Mouse (Mus musculus) c-Kit-positive CD71-negative TER-119-negative erythroid progenitor cells, embryonic 14.5 days (primary cell): ENCODE measurements around the gene Sntg2.

Experiments
- DNase-seq: peaks from one replicate; pipeline ENCODE4 v3.0.0-alpha.2; 2013; ENCODE audit warnings: low read depth

Sntg2 gene

DNA sequence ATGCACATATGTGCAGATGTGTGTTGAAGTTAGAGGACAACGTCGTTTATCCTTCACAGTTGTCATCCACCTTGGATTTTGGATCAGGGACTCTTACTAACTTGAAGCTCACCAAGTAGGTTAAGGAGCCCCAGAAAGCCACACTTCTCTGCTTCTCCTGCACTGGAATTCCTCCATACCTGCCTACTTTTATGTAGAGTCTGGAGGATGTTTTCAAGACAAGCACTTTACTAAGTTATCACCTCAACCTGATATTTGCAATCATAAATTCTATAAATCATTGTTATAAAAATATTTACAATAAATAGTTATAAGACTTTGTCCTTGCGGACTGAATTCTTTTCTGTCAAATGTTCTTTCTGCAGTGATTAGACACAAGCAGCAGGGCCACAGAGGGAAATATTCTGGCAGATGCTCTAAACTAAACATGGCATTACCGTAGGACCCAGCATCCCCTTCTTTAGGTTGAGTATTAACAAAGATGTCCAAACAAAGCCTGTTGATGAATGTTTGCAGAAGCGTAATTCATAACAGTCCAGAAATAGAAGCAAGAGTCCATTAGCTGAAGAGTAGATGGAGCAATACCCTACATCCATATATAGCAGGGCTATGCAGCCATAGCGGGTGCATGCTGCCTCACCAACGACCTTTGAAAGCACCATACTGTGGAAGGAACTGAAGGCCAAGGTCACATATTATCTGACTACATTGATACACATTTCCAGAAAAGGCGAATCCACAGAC is 100.8 kb downstream of the Sntg2 start:
- no peak for DNase-seq

DNA sequence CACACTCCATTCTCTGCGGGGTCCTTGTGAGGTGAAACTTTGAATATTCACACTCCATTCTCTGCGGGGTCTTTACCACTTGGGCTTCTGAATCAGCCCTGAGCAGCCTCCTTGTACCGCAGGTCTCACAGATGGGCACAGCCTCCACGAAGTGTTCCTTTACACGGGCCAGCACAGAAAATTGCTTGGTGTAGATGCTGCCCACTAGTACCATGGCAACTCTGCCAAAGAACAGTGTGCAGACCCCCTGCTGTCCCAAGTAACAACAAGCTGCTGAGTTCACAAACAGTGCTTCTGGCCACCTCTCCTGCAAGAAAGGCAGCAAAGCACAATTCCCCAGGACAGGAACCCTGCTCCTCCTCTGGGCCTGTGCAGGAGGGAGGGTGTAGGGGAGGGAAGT is 109.0 kb downstream of the Sntg2 start:
- no peak for DNase-seq

DNA sequence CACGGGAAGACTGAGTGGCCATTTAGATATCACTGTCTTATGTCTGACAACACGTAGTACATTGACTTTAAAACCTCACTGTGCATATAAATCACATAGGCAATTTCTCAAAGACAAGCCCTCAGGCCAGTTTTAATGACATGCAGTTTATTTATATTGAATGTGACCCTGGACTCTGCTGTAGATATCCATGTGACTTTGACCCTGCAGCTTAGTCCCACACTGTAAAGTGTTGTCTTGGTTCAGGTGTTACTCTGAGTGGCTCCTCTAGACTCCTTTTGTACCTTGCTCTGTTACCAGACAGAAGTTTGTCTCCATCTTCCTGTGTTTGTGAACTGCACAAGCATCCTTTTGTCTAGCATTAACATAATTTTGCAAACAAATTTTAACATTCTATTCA is 112.0 kb downstream of the Sntg2 start:
- DNase-seq = no peak

DNA sequence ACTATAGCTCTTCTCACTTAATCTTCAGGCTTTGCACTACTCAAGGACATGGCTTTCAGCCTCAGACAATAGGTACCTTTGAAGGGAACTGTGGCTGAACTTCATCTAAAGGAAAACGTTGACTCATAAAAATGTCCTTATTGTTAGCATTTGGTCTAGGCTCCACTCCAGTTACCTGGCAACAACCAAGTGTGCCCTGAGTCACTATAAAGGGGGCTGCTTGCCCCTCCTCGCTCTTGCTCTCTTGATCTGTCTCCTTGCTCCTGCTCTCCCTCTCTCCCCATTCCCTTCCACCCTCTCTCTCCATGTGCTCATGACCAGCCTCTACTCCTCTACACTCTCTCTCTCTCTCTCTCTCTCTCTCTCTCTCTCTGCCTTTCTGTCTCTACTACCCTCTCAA is 114.5 kb downstream of the Sntg2 start:
- DNase-seq = no peak

DNA sequence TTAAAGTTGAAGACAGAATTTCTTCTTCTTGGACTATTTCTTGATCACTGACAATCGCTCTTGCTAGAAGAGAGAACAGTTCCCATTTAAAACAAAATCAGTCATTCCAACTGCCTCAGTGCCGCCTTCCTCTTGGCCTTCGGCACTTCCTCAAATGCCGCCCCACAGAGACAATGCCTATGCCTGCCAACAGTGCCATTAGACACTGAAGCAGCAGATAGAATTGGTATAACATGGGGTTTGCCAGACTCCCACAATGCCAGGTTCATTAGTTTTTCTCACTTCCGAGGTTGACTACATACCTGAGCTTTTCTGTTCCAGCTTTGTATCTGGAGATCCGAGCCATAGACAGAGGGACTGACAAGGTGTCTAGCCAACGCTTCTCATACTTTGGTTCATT is 115.5 kb downstream of the Sntg2 start:
- DNase-seq = no peak

DNA sequence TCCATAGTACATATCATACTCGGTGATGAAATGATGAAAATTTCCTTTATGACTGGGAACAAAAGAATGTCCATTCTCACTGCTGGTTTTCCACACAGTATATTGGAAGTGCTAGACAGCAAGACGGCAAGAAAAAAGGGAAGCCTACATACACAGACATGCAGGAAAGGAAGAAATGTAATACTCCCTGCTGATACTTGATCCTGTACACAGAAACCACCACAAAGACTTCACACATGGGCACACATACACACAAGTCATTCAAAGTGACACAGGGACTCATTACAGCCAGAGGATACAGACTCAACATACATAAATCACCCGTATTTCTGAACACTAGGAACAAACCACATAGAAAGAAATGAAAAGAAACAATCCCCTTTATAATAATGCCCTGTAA is 117.0 kb downstream of the Sntg2 start:
- DNase-seq = no peak

DNA sequence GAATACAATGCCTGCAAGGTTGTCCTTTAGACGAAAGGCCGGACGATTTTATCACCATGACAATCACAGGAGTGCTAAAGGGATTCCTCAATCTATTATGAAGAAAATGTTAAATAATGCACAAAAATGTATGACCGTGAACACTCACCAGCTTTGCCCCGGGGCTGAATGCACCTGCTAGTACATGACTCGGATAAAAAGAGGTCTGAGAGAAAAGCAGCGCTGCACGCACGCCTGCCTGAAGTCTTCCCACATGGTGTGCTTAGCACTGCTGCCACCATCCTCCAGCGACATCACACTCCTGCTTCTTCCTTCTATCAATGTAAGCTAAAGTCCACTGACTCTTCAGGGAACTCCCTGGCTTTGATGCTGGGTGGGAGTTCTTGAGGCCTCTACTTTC is 118.6 kb downstream of the Sntg2 start:
- no peak for DNase-seq

DNA sequence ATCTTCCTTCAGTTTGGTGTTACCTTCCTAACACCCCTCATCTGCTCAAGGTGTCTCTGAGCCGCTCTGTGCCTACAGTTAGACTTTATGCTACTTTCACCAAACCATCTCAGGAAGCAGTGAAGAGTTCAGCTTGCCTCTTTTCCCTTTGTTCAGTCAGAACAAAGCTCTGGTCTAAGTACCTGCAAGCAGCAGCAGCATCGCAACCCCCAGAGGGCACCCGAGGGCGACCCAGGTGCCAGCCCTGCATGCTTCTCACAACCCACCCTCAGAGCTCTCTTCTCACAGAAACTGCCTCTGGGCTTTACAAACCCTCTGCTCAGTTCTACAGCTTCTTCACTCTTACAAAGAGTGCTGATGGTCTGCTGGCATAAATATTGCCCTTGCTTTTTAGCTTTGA is 120.8 kb downstream of the Sntg2 start:
- DNase-seq = no peak

DNA sequence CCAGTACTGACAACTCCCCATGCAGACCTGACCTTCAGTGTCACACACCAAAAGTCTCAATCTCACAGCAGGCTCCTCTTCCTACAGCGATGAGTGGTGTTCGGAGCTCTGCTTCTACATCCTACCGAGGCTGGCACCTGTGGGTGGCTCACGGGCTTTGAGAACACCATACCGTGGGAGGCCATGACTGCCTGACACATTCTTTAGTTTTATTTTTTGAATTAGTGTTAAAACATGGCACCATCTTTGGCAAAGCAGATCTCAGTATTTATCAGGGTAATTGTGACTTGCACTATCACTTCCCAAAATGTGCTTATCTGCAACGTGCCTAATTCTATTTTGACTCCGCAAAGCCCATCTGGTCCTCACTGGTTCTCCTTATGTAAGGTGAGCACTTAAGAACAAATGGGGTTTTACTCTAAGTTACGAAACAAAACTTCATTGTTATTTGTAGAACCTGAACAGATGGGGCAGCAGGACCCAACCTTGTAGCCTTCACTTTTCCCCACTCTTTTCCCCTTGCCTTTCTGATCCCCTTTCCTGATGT is 121.8 kb downstream of the Sntg2 start:
- DNase-seq = no peak

DNA sequence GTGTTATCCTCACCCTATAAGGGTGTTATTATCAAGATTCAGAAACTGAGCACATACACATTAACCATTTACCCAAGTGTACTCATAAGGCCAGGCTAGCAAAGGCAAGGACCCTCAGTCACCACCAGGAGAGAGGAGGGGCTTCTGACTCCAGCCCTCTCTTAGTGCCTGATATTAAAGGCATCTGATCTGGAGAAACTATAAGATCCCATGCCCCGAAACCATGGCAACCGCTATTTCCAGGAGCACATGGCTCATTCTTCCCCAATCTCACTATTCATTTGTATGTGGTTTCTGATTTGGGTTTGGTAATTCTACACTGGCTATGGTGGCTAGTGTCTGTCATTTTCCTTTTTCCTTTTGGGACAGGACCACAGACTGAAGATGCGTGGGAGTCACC is 124.1 kb downstream of the Sntg2 start:
- DNase-seq = no peak

DNA sequence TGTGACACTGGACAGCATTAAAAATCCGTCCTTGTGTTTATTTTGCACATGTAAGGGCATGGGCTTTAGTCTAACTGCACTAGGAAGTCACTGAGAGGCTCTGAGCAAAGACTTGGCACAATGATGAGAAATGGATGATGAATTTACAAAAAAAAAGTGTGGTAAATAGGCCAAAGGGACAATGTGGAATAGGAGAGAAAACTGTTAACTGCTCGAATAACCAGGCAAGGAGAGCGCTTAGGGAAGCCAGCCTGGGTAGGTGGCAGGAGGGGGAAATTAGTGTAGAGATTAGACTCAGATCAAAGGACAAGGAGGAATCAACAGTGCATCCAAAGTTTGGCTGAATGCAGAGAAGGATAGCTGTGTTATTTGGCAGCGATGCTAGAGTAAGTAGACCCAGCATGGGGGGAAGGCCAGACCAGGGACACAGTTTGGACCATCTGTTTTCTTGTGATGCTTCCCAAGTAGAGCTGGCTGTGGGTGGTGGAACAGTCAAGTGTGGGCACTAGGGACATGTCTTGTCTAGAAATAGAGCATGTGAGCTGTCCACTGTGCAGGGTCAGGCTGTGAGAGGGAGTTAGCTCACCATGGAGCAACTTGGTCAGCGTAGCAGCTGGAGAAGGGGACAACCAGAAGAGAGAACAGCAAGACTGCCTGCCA is 126.8 kb downstream of the Sntg2 start:
- DNase-seq = no peak

DNA sequence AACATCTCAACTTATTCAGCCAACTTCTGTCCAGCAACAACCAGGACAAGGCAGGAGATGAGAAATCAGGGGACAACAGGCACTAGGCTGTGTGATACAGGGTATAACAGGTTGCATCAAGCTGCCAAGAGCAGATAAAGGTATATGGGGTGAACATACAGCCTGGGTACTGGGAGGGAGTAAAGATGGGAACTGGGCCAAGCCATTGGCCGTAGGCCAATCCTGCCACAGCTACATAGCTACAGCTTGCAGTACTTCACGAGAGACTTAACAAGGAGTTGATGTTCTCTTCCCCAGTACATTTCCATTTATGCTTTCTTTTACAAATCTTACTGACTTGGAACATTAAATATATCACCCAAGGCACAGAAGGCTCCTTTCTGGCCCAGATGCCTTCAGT is 129.0 kb downstream of the Sntg2 start:
- no peak for DNase-seq

DNA sequence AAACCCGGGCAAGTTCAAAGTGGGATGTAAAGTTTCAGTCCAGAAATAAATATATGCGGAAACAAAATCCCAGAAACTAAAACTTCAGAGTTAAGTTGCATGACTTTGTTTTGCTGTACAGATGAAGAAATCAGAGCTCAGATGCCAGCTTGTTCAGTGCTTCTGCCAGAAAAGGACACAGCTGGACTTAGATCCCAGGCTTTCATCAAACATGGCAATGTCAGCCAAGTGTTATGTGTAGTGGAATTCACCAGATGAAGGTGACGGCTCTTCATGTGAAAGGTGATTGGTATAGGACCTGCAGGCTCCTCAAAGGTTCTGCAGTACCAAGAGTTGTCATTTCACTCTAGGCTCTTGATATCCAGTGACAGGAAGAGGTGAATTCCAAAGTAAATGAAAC is 132.3 kb downstream of the Sntg2 start:
- no peak for DNase-seq

DNA sequence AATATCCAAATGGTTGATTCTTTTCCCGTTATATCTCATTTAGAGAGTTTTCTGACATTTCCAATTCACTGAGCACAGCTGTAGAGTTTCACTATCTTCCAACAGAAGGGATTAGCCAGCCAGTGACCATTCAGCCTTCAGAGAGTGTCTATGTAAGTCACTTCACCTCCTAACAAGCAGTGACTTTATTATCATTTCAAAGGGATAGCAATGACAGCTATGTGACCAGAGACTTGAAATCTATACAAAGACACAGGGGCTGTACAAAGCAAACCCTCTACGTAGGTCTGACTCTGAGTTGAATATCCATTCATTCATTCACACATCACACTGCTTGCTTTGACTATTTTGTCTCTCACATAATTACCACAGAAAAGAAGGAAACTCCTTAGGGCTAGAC is 138.2 kb downstream of the Sntg2 start:
- no peak for DNase-seq

DNA sequence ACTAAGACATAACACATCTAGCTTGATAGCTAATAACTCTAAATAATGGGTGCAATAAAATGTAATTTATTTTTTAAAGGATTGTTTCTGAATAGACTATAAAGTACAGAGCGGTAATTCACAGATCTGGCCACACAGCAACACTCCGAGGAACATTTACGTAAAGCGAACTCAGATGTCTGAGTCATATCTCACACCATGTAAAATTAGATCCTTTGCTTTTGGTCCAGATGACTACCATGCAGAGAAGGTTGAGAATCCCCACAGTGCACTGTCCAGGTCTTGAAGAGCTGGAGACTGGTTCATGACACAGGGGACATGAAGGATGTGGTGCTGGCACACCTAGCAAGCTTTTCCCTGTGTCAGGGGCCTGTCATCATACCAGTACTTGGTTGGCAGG is 145.2 kb downstream of the Sntg2 start:
- no peak for DNase-seq

DNA sequence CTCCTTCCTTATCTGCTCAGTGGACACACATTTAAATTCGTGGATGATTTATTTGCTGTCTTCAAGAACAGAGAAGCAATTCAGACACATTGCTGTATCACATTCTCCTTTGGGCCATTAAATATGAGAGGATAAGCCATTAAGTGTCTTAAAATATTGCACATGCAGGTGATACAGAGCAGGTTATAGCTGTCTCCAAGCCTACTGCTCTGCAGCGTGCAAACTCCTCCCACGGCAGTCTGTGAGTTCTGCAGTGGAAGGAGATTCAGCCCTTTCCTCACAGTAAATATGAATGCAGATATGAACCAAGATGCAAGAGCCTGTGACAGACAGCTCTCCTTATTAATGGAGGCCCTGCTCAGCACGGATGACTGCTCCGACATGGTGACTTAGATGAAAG is 146.9 kb downstream of the Sntg2 start:
- DNase-seq = no peak

DNA sequence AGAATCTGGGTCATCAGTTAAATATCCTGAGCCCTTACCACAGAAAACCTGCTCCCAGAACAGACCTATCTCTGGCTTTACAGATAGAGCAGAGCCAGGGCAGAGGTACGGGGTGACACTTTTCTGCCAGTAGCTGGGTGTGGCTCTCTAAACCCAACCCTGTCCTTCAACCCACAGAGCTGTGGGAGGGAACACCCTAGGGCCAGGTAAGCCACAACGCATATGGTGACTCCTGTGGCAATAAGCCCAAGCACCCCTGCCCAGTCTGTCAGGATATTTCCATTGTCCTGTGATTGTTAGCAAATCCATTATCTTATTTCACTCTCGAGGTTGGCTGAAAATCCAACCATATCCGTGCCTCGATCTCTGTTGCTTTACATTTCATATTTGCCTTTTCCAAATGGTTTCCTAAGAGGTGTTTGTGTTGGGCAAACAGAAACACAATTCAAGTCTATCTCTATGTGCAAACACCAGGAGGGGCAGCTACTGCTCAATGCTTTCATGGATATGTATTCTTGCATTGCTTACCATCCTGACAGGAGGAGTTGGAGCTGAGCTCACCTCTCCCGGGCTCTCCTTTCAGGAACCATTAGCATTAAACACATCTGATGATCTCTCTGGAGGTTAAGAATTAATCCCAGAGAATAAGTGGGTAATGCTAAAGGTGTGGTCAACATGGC is 156.3 kb downstream of the Sntg2 start:
- DNase-seq = no peak

DNA sequence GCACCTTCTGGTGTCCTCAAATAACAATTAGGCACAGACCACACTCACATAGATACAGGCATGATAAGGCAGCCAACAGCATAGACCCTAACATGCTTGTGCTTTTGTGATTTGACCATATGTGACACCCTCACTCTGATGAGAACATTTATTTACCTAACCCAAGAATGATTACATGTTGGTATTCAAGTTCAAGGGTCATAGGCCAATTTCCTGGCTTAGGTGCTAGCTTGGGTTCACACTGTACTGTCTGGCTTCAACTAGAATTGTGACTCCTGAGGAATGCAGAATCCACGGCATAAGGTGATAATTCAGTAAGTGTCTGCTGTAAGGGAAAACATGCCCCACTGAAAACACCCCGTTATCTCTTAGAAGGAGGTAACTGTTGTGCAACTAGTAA is 158.4 kb downstream of the Sntg2 start:
- no peak for DNase-seq

DNA sequence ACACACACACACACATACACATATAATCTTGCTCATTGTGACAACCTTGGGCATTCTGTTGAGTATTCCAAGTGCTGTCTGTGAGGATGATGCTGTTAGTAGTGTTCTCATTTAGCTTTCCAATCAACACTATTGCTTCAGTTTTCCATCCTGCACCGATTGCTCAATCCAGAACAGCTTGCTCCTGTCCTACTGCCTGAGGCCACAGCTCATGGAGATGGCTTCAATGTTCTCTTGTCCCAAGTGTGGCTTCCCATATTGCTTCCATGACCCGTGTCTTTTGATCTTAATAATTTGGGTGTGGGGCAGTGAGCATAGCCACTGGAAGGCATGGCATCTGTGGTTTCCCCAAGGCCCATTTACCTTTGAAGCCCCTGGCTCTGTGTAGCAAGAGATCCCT is 162.8 kb downstream of the Sntg2 start:
- DNase-seq = no peak

DNA sequence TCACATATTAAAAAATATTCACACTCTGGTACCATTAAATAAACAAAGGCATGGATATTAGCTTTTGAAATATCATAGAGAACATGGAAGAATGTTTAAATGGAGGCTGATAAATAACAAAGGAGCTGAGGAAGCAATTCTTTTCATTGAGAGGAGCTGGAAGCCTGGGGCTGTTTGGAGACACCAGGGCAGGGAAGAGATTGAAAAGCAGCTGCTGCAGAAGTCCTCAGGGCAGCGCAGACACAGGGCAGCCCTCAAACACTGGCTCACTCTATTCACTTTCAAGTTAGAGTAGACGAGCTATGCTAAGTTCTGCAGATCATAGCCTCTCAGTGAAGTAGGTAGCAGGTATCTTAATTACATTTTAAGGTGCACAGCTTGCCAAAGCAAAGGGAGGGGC is 164.6 kb downstream of the Sntg2 start:
- DNase-seq = no peak

DNA sequence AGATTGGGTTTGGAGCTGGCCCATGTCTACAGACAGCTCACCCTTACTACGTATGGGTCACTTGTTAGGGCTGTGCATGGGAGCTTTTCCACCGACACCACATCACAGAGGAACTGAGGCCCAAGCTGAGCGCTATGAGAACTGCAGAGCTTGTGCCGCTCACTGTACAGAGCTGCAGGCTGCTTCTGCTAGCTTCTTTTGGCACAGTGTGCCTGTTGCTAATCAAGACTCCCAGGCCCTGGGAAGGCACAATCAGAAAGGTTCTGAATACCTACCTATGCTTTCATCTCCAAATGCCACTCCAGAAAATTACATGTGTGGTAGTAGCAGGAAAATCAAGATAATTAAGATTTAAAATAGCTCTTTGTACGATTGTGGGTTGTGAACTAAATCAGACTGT is 165.1 kb downstream of the Sntg2 start:
- no peak for DNase-seq

DNA sequence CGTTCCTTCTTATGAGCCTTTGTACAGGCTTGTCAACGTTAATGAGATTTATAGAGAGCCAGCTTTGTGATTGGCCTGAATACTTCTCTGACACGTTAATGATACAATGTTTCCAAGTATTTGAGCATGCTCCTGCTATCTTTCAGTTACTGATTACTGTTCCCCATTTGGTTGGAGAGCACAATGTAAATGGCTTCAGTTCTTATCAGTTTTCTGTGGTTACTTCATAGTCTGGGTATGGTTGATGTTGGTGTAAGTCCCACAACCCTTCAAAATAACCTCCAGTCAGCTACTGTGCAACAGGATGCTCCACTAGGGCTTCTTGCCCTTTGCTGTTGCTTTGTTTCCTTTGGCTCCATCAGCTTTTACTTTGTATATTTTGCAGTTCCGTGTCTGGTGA is 168.7 kb downstream of the Sntg2 start:
- no peak for DNase-seq

DNA sequence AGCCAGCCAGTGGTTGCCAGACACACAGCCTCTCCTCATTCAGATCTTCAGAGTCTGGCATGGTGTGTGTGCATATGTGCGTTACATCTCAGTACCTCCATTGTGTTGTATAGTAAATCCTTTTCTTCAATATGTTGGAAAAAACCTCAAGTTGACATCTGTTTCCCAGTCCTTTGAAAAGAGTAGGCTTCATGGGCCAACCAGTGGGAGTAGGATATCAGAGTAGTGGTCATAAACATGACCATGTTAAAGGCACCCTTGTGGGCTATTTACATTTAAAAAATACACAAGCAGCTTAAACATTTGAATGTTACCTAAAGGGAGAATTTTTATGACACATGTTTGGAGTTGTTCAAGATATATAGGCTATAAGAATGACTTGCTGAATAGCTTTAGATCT is 170.4 kb downstream of the Sntg2 start:
- no peak for DNase-seq
